Mouse (Mus musculus): ENCODE measurements around the gene Olfr62.

DNA sequence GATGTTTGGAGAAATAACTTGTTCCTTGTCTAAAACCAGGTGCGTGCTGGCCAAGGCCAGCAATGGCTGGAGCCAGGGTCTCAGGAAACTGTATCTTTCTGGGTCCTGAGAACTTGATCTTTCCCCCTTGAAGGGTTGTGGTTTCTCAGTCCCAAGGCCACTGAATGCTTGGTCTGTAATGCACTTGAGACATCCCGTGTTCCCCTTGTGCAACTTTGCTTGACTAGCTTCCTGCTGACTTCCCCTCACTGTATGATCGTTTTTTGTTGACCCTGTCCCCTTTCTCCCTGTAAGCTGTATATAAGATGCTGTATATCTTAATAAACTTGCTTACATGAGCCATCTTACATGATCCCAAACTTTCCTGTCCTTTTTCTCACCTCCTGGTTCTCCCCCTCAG, 48.9 kb upstream of the Olfr62 start:
- no peak for TF ChIP-seq GATA1 (IDR thresholded peaks at IDR 0.05; ENCODE audit: borderline replicate concordance, low read length)
- no peak for TF ChIP-seq CTCF (IDR thresholded peaks at IDR 0.05; ENCODE audit: low read depth, low read length)
- TF ChIP-seq GATA2 (IDR thresholded peaks at IDR 0.05; ENCODE audit: borderline replicate concordance, low read depth, low read length) = no peak
